Mouse (Mus musculus) liver, adult 2 months (tissue): Measurements from ENCODE around the gene Rnf43. TPM values are rescaled to one million over a fixed set of nuclear protein-coding genes. Genes with fewer than 3 reads are reported as not detected.

Experiments
- DNase-seq: peaks from one replicate; pipeline ENCODE4 v3.0.0-alpha.2; 2011; ENCODE audit warnings: low read depth, low spot score; ENCODE audit errors: extremely low read depth
- H3K27ac ChIP-seq: fragments of 200-500 bp; replicated peaks from 2 replicates; pipeline ENCODE4 v1.5.1; 2012; ENCODE audit warnings: low read depth, mild to moderate bottlenecking, control low read depth, inconsistent platforms, low read length; ENCODE audit not compliant: insufficient read depth
- H3K27me3 ChIP-seq: fragments of 200-500 bp; 2 replicates; pipeline ENCODE4 v1.6.1; 2012; ENCODE audit warnings: mild to moderate bottlenecking, moderate library complexity, low read length, inconsistent platforms; ENCODE audit not compliant: control insufficient read depth, insufficient read depth
- H3K36me3 ChIP-seq: fragments of 200-500 bp; 2 replicates; pipeline ENCODE4 v1.6.1; 2012; ENCODE audit warnings: low read length, inconsistent platforms; ENCODE audit not compliant: control insufficient read depth, insufficient read depth
- H3K4me1 ChIP-seq: fragments of 200-500 bp; 2 replicates; pipeline ENCODE4 v1.6.1; 2011; ENCODE audit warnings: low read length; ENCODE audit not compliant: control insufficient read depth, insufficient read depth
- H3K4me3 ChIP-seq: fragments of 200-500 bp; 2 replicates; pipeline ENCODE4 v1.5.1; 2011; ENCODE audit warnings: low read depth, mild to moderate bottlenecking, control low read depth, low read length, moderate library complexity; ENCODE audit not compliant: insufficient read depth
- H3K79me2 ChIP-seq: fragments of 200-500 bp; 2 replicates; pipeline ENCODE4 v1.6.1; 2012; ENCODE audit warnings: inconsistent platforms, mild to moderate bottlenecking, low read length, moderate library complexity; ENCODE audit not compliant: control insufficient read depth, insufficient read depth
- H3K9ac ChIP-seq: fragments of 200-500 bp; 2 replicates; pipeline ENCODE4 v1.6.1; 2012; ENCODE audit warnings: low read depth, mild to moderate bottlenecking, control low read depth, inconsistent platforms, low read length
- CTCF ChIP-seq: fragments of 200-500 bp; IDR thresholded peaks from 2 replicates; pipeline ENCODE4 v1.5.1; 2011; ENCODE audit warnings: low read depth, low read length, control low read depth
- POLR2A ChIP-seq: fragments of 200-500 bp; IDR thresholded peaks from 2 replicates; pipeline ENCODE4 v1.6.1; 2011; ENCODE audit warnings: low read length, control low read depth; ENCODE audit not compliant: insufficient read depth; ENCODE audit errors: extremely low read depth
- WGBS: fragments of 180-500 bp; shearing (Covaris S2); methylation state at CpG from one replicate; pipeline ENCODE4 v1.1.7; 2018; 5-methylcytosine and 5-hydroxymethylcytosine counted together
- polyA plus RNA-seq: library from polyadenylated mRNA; depleted of rRNA; stranded (reverse); fragments of >200 nt; gene quantifications from 2 replicates; pipeline ENCODE4 v1.2.3, GENCODE M21; 2012
- total RNA-seq: library from RNA; depleted of rRNA; stranded (reverse); fragments of >200 nt; gene quantifications from 2 replicates; pipeline ENCODE4 v1.2.3, GENCODE M21; 2014

The Rnf43 gene
- total and polyA plus RNA-seq, 2 experiments: 14.1 to 19.5 TPM

DNA sequence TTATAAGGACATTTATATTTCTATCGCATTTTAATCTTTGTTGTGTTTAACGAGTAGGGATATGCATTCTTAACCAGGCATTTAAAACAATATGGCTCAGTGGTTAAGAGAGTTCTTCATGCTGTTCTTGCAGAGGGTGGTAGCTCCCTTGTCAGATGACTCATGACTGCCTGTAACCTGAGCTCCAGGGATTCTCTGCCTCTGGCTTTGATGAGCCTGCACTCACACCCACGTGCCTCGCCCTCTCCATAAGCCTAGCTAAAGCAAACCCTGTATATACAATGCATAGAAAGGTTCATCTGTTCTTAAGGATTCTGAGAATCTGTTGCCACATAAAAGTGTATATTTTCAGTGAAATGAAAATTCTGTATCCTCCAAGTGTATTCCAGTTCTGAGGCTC lies 39.4 kb upstream of the Rnf43 start:
- DNase-seq: no peak
- Histone ChIP-seq H3K27me3 (no peaks in the 10 kb centered on the region), H3K4me3 (no peak overlapping the region), H3K9ac (no peak overlapping the region), H3K79me2 (no peaks in the 10 kb centered on the region), H3K27ac (no peak overlapping the region), H3K36me3 (peaks cover 34% of the 10 kb centered on the region), H3K4me1 (no peaks in the 10 kb centered on the region)
- TF ChIP-seq CTCF: no peak
- TF ChIP-seq POLR2A: no peak
- WGBS: 90% methylated on average over 4 of the region's 4 CpGs

DNA sequence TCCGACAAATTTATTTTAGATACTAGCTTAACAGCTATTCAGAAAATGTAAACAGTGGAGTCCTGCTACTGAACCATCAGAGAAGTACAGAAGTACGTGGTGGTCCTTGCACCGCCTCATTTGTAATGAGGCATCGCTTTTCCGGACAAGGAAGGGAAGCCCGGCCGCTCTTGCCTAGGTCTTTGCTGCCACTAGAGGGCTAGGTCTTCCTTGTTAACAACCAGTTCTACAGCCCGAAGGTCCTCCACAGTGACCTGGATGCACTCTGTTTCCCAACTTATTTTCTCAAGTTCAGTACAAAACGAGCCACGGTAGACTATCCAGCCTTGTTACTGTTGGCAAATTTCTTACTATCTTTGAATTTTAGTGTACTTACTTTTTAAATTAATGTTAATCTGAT lies 32.7 kb upstream of the Rnf43 start:
- Histone ChIP-seq H3K9ac (no peak overlapping the region), H3K36me3 (peaks cover 6% of the 10 kb centered on the region), H3K27me3 (no peaks in the 10 kb centered on the region), H3K79me2 (no peaks in the 10 kb centered on the region), H3K27ac (no peak overlapping the region), H3K4me1 (no peaks in the 10 kb centered on the region), H3K4me3 (no peak overlapping the region)
- DNase-seq: peak; percentile 39
- 32% methylated on average over 10 of the region's 10 CpGs for WGBS
- TF ChIP-seq POLR2A (no peak), CTCF (peak; percentile 78)

- H3K4me3 ChIP-seq: peak overlapping the region; percentile 48
- 36% methylated on average over 2 of the region's 2 CpGs for WGBS
- no peak for DNase-seq
- H3K27ac ChIP-seq: no peak overlapping the region
- peak overlapping the region; percentile 70 for H3K9ac ChIP-seq
- H3K27me3 ChIP-seq: no peaks in the 10 kb centered on the region
- peaks cover 2% of the 10 kb centered on the region; the same call in 1 of the 2 replicates for H3K4me1 ChIP-seq
- peaks cover under 1% of the 10 kb centered on the region; the same call in 1 of the 2 replicates for H3K36me3 ChIP-seq
- no peak for TF ChIP-seq CTCF
- no peak for TF ChIP-seq POLR2A
- H3K79me2 ChIP-seq: no peaks in the 10 kb centered on the region
Measured at GRCm38 (mm10) chr11:87638793-87639192, 23.7 kb upstream of the Rnf43 start.

- Histone ChIP-seq H3K27me3 (no peaks in the 10 kb centered on the region), H3K27ac (no peak overlapping the region), H3K4me1 (peaks cover 2% of the 10 kb centered on the region; the same call in 1 of the 2 replicates), H3K9ac (peak overlapping the region; percentile 70), H3K79me2 (no peaks in the 10 kb centered on the region), H3K4me3 (peak overlapping the region; percentile 48), H3K36me3 (no peaks in the 10 kb centered on the region; the same call in 1 of the 2 replicates)
- TF ChIP-seq CTCF (no peak), POLR2A (no peak)
- DNase-seq: peak; percentile 50
- under 1% methylated on average over 29 of the region's 29 CpGs for WGBS
Measured at GRCm38 (mm10) chr11:87639206-87639605, 23.3 kb upstream of the Rnf43 start.

- no peak overlapping the region for H3K9ac ChIP-seq
- no peaks in the 10 kb centered on the region for H3K27me3 ChIP-seq
- TF ChIP-seq POLR2A (no peak), CTCF (no peak)
- H3K79me2 ChIP-seq: no peaks in the 10 kb centered on the region
- H3K36me3 ChIP-seq: no peaks in the 10 kb centered on the region
- no peak overlapping the region for H3K27ac ChIP-seq
- H3K4me1 ChIP-seq: peaks cover 2% of the 10 kb centered on the region; the same call in 1 of the 2 replicates
- no peak for DNase-seq
- no peak overlapping the region for H3K4me3 ChIP-seq
Measured at GRCm38 (mm10) chr11:87642865-87643264, 19.7 kb upstream of the Rnf43 start.

DNA sequence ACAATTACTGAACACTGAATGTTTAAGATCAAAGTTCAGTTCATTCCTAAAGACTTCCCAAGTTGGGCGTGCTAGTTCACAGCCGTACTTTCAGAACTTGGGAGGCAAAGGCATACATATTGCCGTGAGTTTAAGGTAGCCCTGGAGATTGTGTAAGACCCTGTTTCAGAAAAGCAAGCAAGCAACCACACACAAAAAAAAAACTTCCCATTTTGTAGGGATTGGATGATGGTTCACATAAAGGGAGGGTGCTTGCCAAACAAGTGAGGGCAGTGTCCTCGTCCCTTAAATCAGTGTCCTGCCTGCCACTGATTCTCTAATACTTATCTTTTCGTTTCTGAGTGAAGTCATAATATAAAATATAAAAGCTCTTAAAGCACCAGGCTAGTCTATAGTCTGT lies 7.8 kb upstream of the Rnf43 start:
- H3K4me3 ChIP-seq: no peak overlapping the region
- no peak overlapping the region for H3K27ac ChIP-seq
- DNase-seq: no peak
- TF ChIP-seq CTCF (no peak), POLR2A (no peak)
- H3K4me1 ChIP-seq: no peaks in the 10 kb centered on the region
- H3K27me3 ChIP-seq: no peaks in the 10 kb centered on the region
- no peaks in the 10 kb centered on the region for H3K79me2 ChIP-seq
- 53% methylated on average over 5 of the region's 5 CpGs for WGBS
- H3K9ac ChIP-seq: no peak overlapping the region
- no peaks in the 10 kb centered on the region for H3K36me3 ChIP-seq
